Mouse (Mus musculus): Measurements from ENCODE around the gene Tmem150c. TPM values are rescaled to one million over a fixed set of nuclear protein-coding genes. Genes with fewer than 3 reads are reported as not detected.

Gene Tmem150c
- polyA plus RNA-seq, 1 experiment, result not detected

DNA sequence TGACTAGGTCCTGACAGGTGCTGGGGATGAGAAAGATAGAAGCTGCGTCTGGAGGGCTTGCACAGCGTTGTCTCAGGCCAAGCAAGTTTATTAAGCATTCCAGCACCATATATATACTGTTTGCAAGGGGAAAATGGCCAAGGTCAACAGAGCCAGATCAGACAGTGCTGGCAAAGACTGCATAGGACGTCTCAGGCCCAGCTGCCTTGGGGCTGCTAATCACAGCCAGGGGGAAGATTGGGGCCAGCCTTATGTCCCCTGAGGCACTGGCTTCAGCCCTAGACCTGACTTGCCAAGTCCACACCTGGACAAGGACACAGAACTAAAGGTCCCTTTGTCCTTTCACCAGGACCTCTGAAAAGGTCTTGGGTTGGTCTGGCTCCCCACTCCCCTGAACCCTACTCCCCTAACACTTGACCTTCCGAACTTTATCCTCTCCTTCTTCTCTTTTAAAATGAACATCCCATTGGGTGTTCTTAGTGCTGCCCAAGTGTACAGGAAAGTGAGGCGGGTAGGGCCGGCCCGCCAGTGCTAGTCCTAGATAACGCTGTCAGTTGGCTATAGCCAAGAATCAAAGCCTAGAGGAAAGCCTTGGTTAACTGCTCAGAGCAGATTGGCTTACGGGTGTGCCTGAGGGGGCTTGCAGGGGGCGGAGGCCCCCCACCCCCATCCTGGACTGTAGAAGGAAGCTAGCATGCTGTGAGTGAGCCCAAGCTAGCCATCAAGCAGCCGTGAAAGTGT, 104.6 kb downstream of the Tmem150c start:
- Histone ChIP-seq H3K4me1 (ENCODE audit: control insufficient read depth) (peaks cover 22% of the 10 kb centered on the region), H3K36me3 (ENCODE audit: control insufficient read depth) (peaks cover 24% of the 10 kb centered on the region), H3K4me3 (replicated peaks) (no peak overlapping the region), H3K27me3 (ENCODE audit: control insufficient read depth) (no peaks in the 10 kb centered on the region), H3K9me3 (ENCODE audit: control insufficient read depth, low read length) (no peaks in the 10 kb centered on the region; the same call in 1 of the 2 replicates)
- TF ChIP-seq GATA1 (IDR thresholded peaks at IDR 0.05; ENCODE audit: low read length) (no peak), TAL1 (IDR thresholded peaks at IDR 0.05; ENCODE audit: low read length) (no peak)

- TF ChIP-seq TAL1 (IDR thresholded peaks at IDR 0.05; ENCODE audit: low read length), result no peak
- TF ChIP-seq GATA1 (IDR thresholded peaks at IDR 0.05; ENCODE audit: low read length), result no peak
- H3K4me1 ChIP-seq (ENCODE audit: control insufficient read depth), result peaks cover 22% of the 10 kb centered on the region
Measured at GRCm38 (mm10) chr5:100052728-100053127, 106.9 kb downstream of the Tmem150c start.

DNA sequence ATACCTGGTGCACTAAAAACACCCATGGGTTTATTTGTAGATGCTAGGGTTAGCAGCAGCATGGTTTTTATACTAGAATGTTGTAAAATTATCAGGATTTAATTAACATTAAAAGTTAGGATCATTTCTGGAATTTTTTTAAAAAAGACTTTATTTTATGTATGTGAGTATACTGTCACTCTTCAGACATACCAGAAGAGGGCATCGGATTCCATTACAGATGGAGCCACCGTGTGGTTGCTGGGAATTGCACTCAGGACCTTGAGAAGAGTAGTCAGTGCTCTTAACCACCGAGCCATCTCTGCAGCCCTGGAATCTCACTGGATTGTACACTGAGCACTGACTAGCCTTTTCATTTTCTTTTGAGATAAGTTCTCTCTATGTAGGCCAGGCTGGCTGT, 109.7 kb downstream of the Tmem150c start:
- Histone ChIP-seq H3K4me3 (replicated peaks) (no peak overlapping the region), H3K36me3 (ENCODE audit: control insufficient read depth) (peaks cover 14% of the 10 kb centered on the region), H3K4me1 (ENCODE audit: control insufficient read depth) (peaks cover 9% of the 10 kb centered on the region), H3K9me3 (ENCODE audit: control insufficient read depth, low read length) (no peaks in the 10 kb centered on the region; the same call in 1 of the 2 replicates), H3K27me3 (ENCODE audit: control insufficient read depth) (no peaks in the 10 kb centered on the region)
- no peak for TF ChIP-seq GATA1 (IDR thresholded peaks at IDR 0.05; ENCODE audit: low read length)
- no peak for TF ChIP-seq TAL1 (IDR thresholded peaks at IDR 0.05; ENCODE audit: low read length)

More at GRCm38 (mm10) chr5:100052728-100053127, 106.9 kb downstream of the Tmem150c start:
- H3K36me3 ChIP-seq (ENCODE audit: control insufficient read depth), result peaks cover 14% of the 10 kb centered on the region
- H3K9me3 ChIP-seq (ENCODE audit: control insufficient read depth, low read length), result no peaks in the 10 kb centered on the region; the same call in 1 of the 2 replicates
- no peaks in the 10 kb centered on the region for H3K27me3 ChIP-seq (ENCODE audit: control insufficient read depth)
- no peak overlapping the region for H3K4me3 ChIP-seq (replicated peaks)

DNA sequence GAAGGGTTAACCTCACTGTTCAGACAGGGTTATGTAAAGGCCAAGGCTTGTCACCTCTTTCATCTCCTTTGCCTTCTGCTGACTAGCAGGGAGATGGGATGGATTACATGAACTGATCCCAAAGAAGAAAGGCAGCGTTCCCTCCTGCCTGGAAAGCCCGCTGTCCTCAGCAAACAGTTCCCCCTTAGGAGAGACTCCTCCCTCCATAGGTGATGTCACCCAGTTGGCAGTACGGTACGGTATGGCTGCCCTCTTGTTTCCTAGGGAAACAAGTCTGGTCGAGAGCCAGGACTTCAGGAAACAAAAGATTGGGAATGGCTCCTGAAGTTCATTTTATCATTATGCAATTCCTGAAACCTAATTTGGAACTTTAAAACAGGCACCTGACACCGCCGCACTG, 111.7 kb downstream of the Tmem150c start:
- no peaks in the 10 kb centered on the region for H3K27me3 ChIP-seq (ENCODE audit: control insufficient read depth)
- no peaks in the 10 kb centered on the region; the same call in 1 of the 2 replicates for H3K9me3 ChIP-seq (ENCODE audit: control insufficient read depth, low read length)
- H3K4me1 ChIP-seq (ENCODE audit: control insufficient read depth), result peaks cover 5% of the 10 kb centered on the region
- H3K4me3 ChIP-seq (replicated peaks), result no peak overlapping the region
- peaks cover 12% of the 10 kb centered on the region for H3K36me3 ChIP-seq (ENCODE audit: control insufficient read depth)
- TF ChIP-seq TAL1 (IDR thresholded peaks at IDR 0.05; ENCODE audit: low read length) (no peak), GATA1 (IDR thresholded peaks at IDR 0.05; ENCODE audit: low read length) (no peak)

DNA sequence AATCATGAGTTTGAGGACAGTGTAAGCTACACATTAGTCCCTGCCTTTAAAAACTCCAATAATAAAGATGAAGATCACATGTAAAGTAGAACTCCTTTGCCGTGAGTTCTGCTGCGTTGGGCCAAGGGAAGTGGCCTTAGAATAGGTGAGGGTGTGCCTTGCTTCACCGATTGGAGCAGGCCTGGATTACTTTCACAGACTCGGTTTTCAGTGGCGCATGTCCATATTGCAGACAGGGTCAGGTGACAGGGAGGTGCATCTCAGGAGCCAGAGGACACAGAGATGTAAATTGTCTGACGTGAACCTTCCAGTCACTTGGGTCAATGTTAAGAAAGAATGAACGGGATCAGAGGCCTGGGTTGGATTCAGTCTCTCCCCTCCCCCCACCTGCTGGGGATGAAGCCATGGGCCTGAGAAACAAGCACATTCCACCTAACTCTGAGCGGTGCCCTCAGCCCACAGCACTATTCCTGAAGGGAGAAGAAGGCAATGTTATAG, 112.4 kb downstream of the Tmem150c start:
- Histone ChIP-seq H3K4me3 (replicated peaks) (no peak overlapping the region), H3K9me3 (ENCODE audit: control insufficient read depth, low read length) (no peaks in the 10 kb centered on the region), H3K27me3 (ENCODE audit: control insufficient read depth) (no peaks in the 10 kb centered on the region), H3K4me1 (ENCODE audit: control insufficient read depth) (peaks cover 5% of the 10 kb centered on the region), H3K36me3 (ENCODE audit: control insufficient read depth) (peaks cover 10% of the 10 kb centered on the region)
- TF ChIP-seq TAL1 (IDR thresholded peaks at IDR 0.05; ENCODE audit: low read length) (no peak), GATA1 (IDR thresholded peaks at IDR 0.05; ENCODE audit: low read length) (no peak)

DNA sequence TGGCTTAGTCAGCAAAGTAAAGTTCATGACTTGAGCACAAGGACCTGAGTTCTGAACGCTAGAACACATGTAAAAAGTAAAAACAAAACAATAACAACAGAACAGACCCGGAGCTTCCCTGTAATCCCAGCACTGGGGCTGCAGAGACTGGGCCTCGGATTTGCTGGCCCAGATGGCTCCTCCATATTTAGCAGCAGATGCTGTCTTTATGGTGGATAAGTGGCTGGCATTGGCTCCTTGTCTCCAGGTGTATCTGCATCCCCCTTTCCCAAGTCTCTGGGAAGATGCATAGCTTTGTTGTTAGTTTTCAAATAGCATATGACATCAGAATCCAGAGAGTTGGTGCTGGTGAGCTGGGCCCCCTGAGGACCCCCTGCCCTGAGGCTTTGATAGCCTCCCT, 113.5 kb downstream of the Tmem150c start:
- Histone ChIP-seq H3K36me3 (ENCODE audit: control insufficient read depth) (peaks cover 8% of the 10 kb centered on the region), H3K9me3 (ENCODE audit: control insufficient read depth, low read length) (no peaks in the 10 kb centered on the region), H3K27me3 (ENCODE audit: control insufficient read depth) (no peaks in the 10 kb centered on the region), H3K4me3 (replicated peaks) (no peak overlapping the region), H3K4me1 (ENCODE audit: control insufficient read depth) (peaks cover 15% of the 10 kb centered on the region)
- TF ChIP-seq GATA1 (IDR thresholded peaks at IDR 0.05; ENCODE audit: low read length), result no peak
- TF ChIP-seq TAL1 (IDR thresholded peaks at IDR 0.05; ENCODE audit: low read length), result no peak

- Histone ChIP-seq H3K36me3 (ENCODE audit: control insufficient read depth) (peaks cover 3% of the 10 kb centered on the region), H3K9me3 (ENCODE audit: control insufficient read depth, low read length) (no peaks in the 10 kb centered on the region), H3K4me3 (replicated peaks) (no peak overlapping the region), H3K4me1 (ENCODE audit: control insufficient read depth) (peaks cover 27% of the 10 kb centered on the region), H3K27me3 (ENCODE audit: control insufficient read depth) (no peaks in the 10 kb centered on the region)
- TF ChIP-seq GATA1 (IDR thresholded peaks at IDR 0.05; ENCODE audit: low read length) (no peak), TAL1 (IDR thresholded peaks at IDR 0.05; ENCODE audit: low read length) (no peak)
Measured at GRCm38 (mm10) chr5:100044621-100045020, 115.0 kb downstream of the Tmem150c start.

DNA sequence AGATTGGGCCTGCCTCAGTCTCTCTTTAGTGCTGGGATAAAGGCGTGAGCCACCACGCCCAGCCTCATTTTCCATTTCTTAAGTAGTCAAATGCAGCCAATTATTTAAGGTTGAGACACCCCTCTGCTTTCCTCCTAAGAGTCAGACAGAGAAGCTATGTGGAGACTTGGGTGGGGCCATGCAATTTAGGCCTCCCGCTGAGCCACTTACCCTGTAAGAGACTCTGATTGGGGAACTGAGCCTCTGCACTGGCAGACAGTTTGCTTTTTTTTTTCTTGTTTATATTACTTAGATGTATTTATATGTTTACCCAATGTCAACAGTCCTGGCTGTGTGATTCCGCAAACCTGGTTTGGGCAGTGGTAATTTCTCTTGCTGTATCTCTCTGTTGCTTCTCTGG, 115.6 kb downstream of the Tmem150c start:
- TF ChIP-seq TAL1 (IDR thresholded peaks at IDR 0.05; ENCODE audit: low read length) (no peak), GATA1 (IDR thresholded peaks at IDR 0.05; ENCODE audit: low read length) (no peak)
- no peak overlapping the region for H3K4me3 ChIP-seq (replicated peaks)
- peaks cover 3% of the 10 kb centered on the region for H3K36me3 ChIP-seq (ENCODE audit: control insufficient read depth)
- peaks cover 32% of the 10 kb centered on the region for H3K4me1 ChIP-seq (ENCODE audit: control insufficient read depth)
- H3K27me3 ChIP-seq (ENCODE audit: control insufficient read depth), result no peaks in the 10 kb centered on the region
- H3K9me3 ChIP-seq (ENCODE audit: control insufficient read depth, low read length), result no peaks in the 10 kb centered on the region

DNA sequence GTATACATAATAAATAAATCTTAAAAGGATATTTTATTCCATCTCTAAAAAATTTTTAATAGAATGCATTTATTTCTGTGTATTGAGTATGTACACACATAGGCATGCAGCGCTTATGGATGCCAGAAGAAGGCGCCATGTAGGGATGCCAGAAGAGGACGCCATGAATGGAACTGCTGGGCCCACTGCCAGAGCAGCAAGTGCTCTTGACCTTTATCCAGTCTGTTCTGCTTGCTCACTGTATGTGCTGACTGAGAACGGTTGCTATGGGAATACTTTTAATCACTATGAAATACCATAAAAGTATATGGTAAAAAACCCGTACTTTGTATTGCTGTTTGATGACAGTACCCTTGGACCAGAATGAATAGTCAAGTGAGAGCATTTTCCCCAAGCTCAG, 116.2 kb downstream of the Tmem150c start:
- H3K36me3 ChIP-seq (ENCODE audit: control insufficient read depth), result peaks cover 3% of the 10 kb centered on the region
- H3K27me3 ChIP-seq (ENCODE audit: control insufficient read depth), result no peaks in the 10 kb centered on the region
- TF ChIP-seq TAL1 (IDR thresholded peaks at IDR 0.05; ENCODE audit: low read length) (no peak), GATA1 (IDR thresholded peaks at IDR 0.05; ENCODE audit: low read length) (no peak)
- no peak overlapping the region for H3K4me3 ChIP-seq (replicated peaks)
- no peaks in the 10 kb centered on the region for H3K9me3 ChIP-seq (ENCODE audit: control insufficient read depth, low read length)
- H3K4me1 ChIP-seq (ENCODE audit: control insufficient read depth), result peaks cover 33% of the 10 kb centered on the region
